Mouse (Mus musculus) cerebellum, adult 2 months (tissue): ENCODE measurements at regions not wholly inside any gene's neighbourhood (a gene's known extent, or its start where the extent isn't known, plus 50 kb on each side); places are given as distances from the start of the nearest gene placed in this dataset.
"Not testable (repeated sequence)": the region's sequence is repeated elsewhere in the genome, so short reads cannot be mapped to it uniquely, and the experiment has no call there.

Experiments used
- CTCF ChIP-seq: fragments of 200-500 bp; IDR thresholded peaks from 2 replicates; pipeline ENCODE4 v1.5.1; 2011; ENCODE audit warnings: low read depth, mild to moderate bottlenecking, control low read depth, low read length, moderate library complexity, borderline replicate concordance; ENCODE audit not compliant: insufficient read depth
- POLR2A ChIP-seq: fragments of 200-500 bp; IDR thresholded peaks from 2 replicates; pipeline ENCODE4 v1.6.1; 2011; ENCODE audit warnings: low read length, control low read depth, borderline replicate concordance; ENCODE audit not compliant: insufficient read depth

DNA sequence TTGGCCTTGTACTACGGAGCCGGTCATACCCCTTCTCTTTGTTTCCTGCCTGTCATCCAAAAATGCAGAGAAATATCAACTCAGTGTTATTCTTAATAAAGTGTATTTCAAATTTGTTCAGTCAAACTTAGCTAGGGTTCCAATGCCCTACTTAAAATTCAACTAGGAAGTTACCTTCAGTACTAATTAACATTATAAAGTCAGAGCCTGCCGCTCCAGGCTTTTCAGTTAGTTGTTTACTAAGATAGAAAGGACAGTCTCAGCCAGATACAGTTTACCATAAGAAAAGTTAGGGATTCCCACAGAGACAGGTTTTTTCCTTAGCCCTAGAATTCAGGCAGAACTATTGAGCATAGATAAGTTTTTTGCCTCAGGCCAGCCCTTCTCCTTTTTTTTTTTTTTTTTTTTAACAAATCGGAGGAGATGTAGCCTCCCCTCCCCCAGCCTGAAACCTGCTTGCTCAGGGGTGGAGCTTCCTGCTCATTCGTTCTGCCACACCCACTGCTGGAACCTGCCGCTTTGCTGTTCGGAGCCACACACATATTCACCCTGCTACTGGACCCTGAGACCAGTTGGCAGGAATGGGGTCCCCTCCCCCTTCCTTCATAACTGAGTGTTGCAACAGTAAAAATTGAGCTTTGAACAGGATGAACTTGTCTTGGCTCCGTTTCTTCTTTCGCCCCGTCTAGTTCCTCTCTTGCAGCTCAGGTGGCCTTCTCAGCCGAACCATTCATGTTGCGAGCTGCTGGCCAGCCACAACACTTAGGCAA, 340.8 kb upstream of the Oprm1 start:
- not testable (repeated sequence) for TF ChIP-seq CTCF, POLR2A
